Mouse (Mus musculus): ENCODE results near the gene Dnase2b.

- TF ChIP-seq CTCF (IDR thresholded peaks at IDR 0.05; ENCODE audit: low read depth) (no peak), EP300 (IDR thresholded peaks at IDR 0.05; ENCODE audit: low read depth) (no peak)
These were observed 16.0 kb downstream of the Dnase2b start for GRCm38 (mm10) chr3:146599198-146599900.

Measured in heart, postnatal 0 days (tissue).